Comparison of ENCODE assay signal across 8 mouse cellular contexts in the genomic region with DNA sequence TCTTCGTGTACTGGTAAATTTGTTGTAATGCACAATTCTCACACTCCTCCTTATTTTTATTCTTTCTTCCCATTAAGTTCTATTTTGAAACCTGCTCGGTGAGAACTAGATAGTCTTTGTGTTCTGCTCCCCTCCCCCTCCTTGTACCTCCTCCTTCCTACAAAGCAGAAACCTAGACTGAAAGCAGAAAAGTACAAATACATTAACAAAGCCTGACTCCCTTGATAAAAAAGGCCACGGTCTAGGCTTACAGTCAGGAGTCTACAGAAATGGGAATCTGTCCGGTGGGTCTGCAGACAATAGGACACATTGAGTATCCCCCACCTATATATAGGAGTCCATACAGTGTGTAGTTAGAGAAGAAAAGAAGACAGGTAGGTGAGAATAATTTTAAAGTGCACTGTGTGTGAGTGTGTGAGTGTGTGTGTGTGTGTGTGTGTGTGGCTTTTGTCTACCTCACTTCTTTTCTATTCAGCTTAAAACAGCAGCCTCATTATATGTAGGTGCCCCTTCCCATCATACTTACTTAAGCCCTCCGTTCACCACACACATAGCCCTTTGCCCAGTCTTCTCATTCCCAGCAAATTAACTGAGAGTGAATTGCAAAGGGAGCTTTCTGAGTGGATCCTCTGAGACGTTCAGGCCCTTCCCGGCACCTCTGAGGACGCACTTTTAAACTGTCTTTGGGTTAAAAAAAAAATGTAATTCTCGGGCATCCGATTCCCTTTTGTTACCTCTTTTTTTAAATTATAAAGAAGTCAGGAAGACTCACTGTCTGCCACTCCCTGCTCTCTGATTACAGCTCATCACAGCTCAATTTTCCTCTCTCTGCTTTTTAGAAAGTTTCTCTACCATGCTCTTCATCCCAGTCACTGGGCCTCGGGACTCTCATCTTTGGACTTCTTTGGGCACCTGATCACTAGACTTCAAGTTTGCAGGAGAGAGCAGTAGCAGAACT.
DNase-seq lines count a peak whose midpoint lies in the region; ATAC-seq and TF ChIP-seq lines count a peak whose summit lies in the region.

No protein-coding gene starts in this region.

- H3K36me3 ChIP-seq in hindbrain, embryonic 11.5 days (ENCODE audit: control insufficient read depth, insufficient read depth, low read length) = no peaks in the 10 kb centered on the region
- H3K36me3 ChIP-seq in neural tube, embryonic 13.5 days = no peaks in the 10 kb centered on the region

- peak; percentile 27 for DNase-seq in kidney, adult 9 months
- no peak for DNase-seq in kidney, adult 18-20 months
- DNase-seq in embryo, embryonic 11 days = peak; percentile 60
- DNase-seq in hindbrain, embryonic 11.5 days (ENCODE audit: low spot score) = peak; percentile 66
- no peak for DNase-seq in layer of hippocampus, postnatal 10 days (ENCODE audit: low spot score in 2 of 2)
- DNase-seq in lung, adult 2 months = no peak
- DNase-seq in ovary, postnatal 14 days (ENCODE audit: low spot score) = no peak

- 3% methylated on average over 11 of the region's 11 CpGs for WGBS in hindbrain, embryonic 11.5 days
- 6% methylated on average over 11 of the region's 11 CpGs for WGBS in neural tube, embryonic 13.5 days
- WGBS in lung, adult 2 months = 60% methylated on average over 11 of the region's 11 CpGs

- no peak for ATAC-seq in hindbrain, embryonic 11.5 days (ENCODE audit: low FRiP score)
- no peak for ATAC-seq in neural tube, embryonic 13.5 days (ENCODE audit: low read depth)

- H3K9ac ChIP-seq in hindbrain, embryonic 11.5 days (ENCODE audit: low read depth, low read length) = peak overlapping the region; percentile 72
- peak overlapping the region; percentile 18 for H3K9ac ChIP-seq in neural tube, embryonic 13.5 days

- no peak for TF ChIP-seq CTCF in lung, adult 2 months (IDR thresholded peaks at IDR 0.05; ENCODE audit: insufficient read depth, low read length)

- H3K4me3 ChIP-seq in hindbrain, embryonic 11.5 days (ENCODE audit: low read depth, low read length) = peak overlapping the region; percentile 28
- H3K4me3 ChIP-seq in neural tube, embryonic 13.5 days = 0 out of 2 replicates have a peak overlapping the region, but pooled peaks have one; percentile 0
- no peak overlapping the region for H3K4me3 ChIP-seq in lung, adult 2 months (replicated peaks; ENCODE audit: extremely low read depth, low read depth, low read length)

- peak overlapping the region; percentile 39 for H3K4me2 ChIP-seq in hindbrain, embryonic 11.5 days (replicated peaks; ENCODE audit: low read depth, low read length)
- peak overlapping the region; percentile 59 for H3K4me2 ChIP-seq in neural tube, embryonic 13.5 days

- TF ChIP-seq POLR2A in lung, adult 2 months (IDR thresholded peaks at IDR 0.05; ENCODE audit: borderline replicate concordance, extremely low read depth, low read depth, low read length) = no peak

- peaks cover 4% of the 10 kb centered on the region for H3K4me1 ChIP-seq in hindbrain, embryonic 11.5 days (replicated peaks; ENCODE audit: control insufficient read depth, insufficient read depth, low read length)
- H3K4me1 ChIP-seq in neural tube, embryonic 13.5 days (replicated peaks) = peaks cover 87% of the 10 kb centered on the region
- peaks cover 2% of the 10 kb centered on the region; the same call in 1 of the 2 replicates for H3K4me1 ChIP-seq in lung, adult 2 months (ENCODE audit: control insufficient read depth, insufficient read depth, low read length)

- H3K9me3 ChIP-seq in hindbrain, embryonic 11.5 days (ENCODE audit: control insufficient read depth, low read length) = no peaks in the 10 kb centered on the region
- H3K9me3 ChIP-seq in neural tube, embryonic 13.5 days = no peaks in the 10 kb centered on the region

- peaks cover 5% of the 10 kb centered on the region for H3K27me3 ChIP-seq in hindbrain, embryonic 11.5 days (ENCODE audit: control insufficient read depth, insufficient read depth, low read length)
- peaks cover 37% of the 10 kb centered on the region for H3K27me3 ChIP-seq in neural tube, embryonic 13.5 days

- peak overlapping the region; percentile 97 for H3K27ac ChIP-seq in hindbrain, embryonic 11.5 days (ENCODE audit: low read depth, low read length)
- peak overlapping the region; percentile 86 for H3K27ac ChIP-seq in neural tube, embryonic 13.5 days (replicated peaks)

Comparison
In these comparisons a context has a peak if more than half of its experiments do, and no peak if none do; other contexts are left out.
1. DNase-seq: peak in kidney, adult 9 months (single experiment), embryo, embryonic 11 days (single experiment) and hindbrain, embryonic 11.5 days (single experiment); none in kidney, adult 18-20 months (single experiment), layer of hippocampus, postnatal 10 days (0 of 2), lung, adult 2 months (single experiment) and ovary, postnatal 14 days (single experiment).